Mouse (Mus musculus) cortical plate, adult 2 months (tissue): ENCODE data around the gene Marf1.

Experiments used
- CTCF ChIP-seq: fragments of 200-500 bp; IDR thresholded peaks from 2 replicates; pipeline ENCODE4 v1.5.1; 2011; ENCODE audit warnings: mild to moderate bottlenecking, control low read depth, low read length; ENCODE audit not compliant: insufficient read depth; ENCODE audit errors: extremely low read depth
- POLR2A ChIP-seq: fragments of 200-500 bp; IDR thresholded peaks from 2 replicates; pipeline ENCODE4 v1.6.1; 2011; ENCODE audit warnings: mild to moderate bottlenecking, low read length, control low read depth; ENCODE audit not compliant: insufficient read depth; ENCODE audit errors: extremely low read depth

DNA sequence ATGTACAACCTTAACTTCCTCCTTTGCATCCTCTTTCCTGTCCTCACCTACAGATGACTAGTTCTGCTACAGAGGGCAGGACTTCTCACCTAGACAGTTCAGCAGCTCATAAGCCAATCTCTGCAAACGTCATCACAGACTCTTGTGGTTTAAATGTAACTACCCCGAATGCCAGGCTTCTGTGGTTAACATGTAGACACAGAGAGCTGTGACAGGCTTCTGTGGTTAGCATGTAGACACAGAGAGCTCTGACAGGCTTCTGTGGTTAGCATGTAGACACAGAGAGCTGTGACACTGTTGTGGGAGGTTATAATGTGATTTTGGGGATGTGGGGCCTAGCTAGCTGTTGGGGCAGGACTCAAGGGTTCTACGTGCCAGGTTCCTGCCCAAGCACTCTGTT, 74.9 kb downstream of the Marf1 start:
- TF ChIP-seq CTCF (no peak), POLR2A (no peak)
